In the genomic region with DNA sequence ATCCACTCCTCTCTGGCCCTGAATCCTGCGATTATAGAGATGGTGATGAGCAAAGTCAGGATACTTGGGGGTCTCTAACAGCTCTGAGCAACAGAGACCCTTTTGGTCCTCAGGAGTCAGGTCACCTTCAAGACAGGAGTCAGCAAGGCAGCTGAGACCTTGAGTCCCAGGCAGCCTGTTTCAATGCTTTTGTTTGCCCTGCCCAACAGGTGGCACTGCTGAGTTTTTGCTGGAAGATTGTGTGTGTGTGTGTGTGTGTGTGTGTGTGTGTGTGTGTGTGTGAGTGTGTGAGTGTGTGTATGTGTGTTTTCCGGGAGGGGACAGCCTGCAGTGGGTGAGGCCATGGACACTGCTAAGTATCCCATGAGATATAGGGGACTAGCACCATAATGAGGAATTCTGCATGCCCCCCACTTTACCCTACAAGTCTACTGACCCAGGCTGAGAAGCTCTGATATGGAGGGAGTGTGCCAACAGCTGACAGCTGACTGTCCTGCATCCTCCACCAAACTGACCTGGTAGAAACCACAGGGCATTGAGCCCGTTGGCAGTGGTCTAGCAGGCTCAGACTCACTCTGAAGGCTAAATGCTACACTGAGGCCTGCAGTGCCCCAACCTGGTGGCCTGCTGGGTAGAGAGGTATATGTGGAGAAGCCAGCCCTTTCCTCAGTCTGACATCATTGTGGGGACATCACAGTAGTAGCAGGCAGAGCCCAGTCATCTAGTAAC, we compare ENCODE assay signal across 12 mouse cellular contexts. TPM values are rescaled to one million over a fixed set of nuclear protein-coding genes. Genes with fewer than 3 reads are reported as not detected.
DNase-seq lines count a peak whose midpoint lies in the region; ATAC-seq and TF ChIP-seq lines count a peak whose summit lies in the region.
"Had no signal": no experiment of that assay in that cellular context is flagged by ENCODE, and none has a peak within 500 bp of the region (broad histone marks: within the 10 kb centered on the region; RNA-seq: fewer than 3 reads in every experiment).

No protein-coding gene starts in this region.

- no peak overlapping the region for H3K4me3 ChIP-seq in heart, postnatal 0 days (ENCODE audit: low read depth, low read length)
- no peak overlapping the region for H3K4me3 ChIP-seq in forebrain, embryonic 15.5 days
- H3K4me3 ChIP-seq: heart, embryonic 15.5 days; limb, embryonic 13.5 days had no signal

- 62% methylated on average over 3 of the region's 3 CpGs for WGBS in heart, postnatal 0 days
- 82% methylated on average over 3 of the region's 3 CpGs for WGBS in forebrain, embryonic 15.5 days

- H3K27me3 ChIP-seq in heart, postnatal 0 days (ENCODE audit: control insufficient read depth, insufficient read depth, low read length): no peaks in the 10 kb centered on the region
- no peaks in the 10 kb centered on the region for H3K27me3 ChIP-seq in forebrain, embryonic 15.5 days
- H3K27me3 ChIP-seq: heart, embryonic 15.5 days; limb, embryonic 13.5 days had no signal

- no peak overlapping the region for H3K4me2 ChIP-seq in heart, postnatal 0 days (ENCODE audit: low read depth, low read length)
- no peak overlapping the region for H3K4me2 ChIP-seq in forebrain, embryonic 15.5 days (replicated peaks)
- H3K4me2 ChIP-seq: heart, embryonic 15.5 days; limb, embryonic 13.5 days; midbrain, embryonic 11.5 days had no signal

- TF ChIP-seq EP300 in heart, postnatal 0 days (IDR thresholded peaks at IDR 0.05; ENCODE audit: low read depth): no peak

- H3K27ac ChIP-seq in heart, postnatal 0 days (ENCODE audit: low read depth): no peak overlapping the region
- no peak overlapping the region for H3K27ac ChIP-seq in forebrain, embryonic 15.5 days (replicated peaks)
- H3K27ac ChIP-seq: heart, embryonic 15.5 days; limb, embryonic 13.5 days had no signal

- H3K36me3 ChIP-seq in heart, postnatal 0 days (replicated peaks; ENCODE audit: control insufficient read depth, insufficient read depth, low read length): no peaks in the 10 kb centered on the region
- H3K36me3 ChIP-seq in forebrain, embryonic 15.5 days: no peaks in the 10 kb centered on the region
- H3K36me3 ChIP-seq: heart, embryonic 15.5 days; limb, embryonic 13.5 days had no signal

- TF ChIP-seq CTCF in heart, postnatal 0 days (IDR thresholded peaks at IDR 0.05; ENCODE audit: low read depth): peak; percentile 54

- peaks cover 9% of the 10 kb centered on the region for H3K4me1 ChIP-seq in heart, postnatal 0 days (ENCODE audit: control insufficient read depth, insufficient read depth)
- H3K4me1 ChIP-seq in forebrain, embryonic 15.5 days: peaks cover 17% of the 10 kb centered on the region

- no peak overlapping the region for H3K9ac ChIP-seq in heart, postnatal 0 days (replicated peaks; ENCODE audit: low read depth, low read length)
- no peak overlapping the region for H3K9ac ChIP-seq in forebrain, embryonic 15.5 days (replicated peaks)
- H3K9ac ChIP-seq: heart, embryonic 15.5 days had no signal

- DNase-seq in heart, postnatal 0 days (ENCODE audit: low spot score): no peak
- no peak for DNase-seq in heart, adult 9 months (ENCODE audit: low spot score in 2 of 2)
- DNase-seq in urinary bladder, postnatal 25 days (ENCODE audit: low spot score): peak; percentile 12
- no peak for DNase-seq in urinary bladder, postnatal 14 days (ENCODE audit: low spot score)
- DNase-seq in adrenal gland, postnatal 36 days: peak; percentile 43 to 58
- DNase-seq in frontal cortex, postnatal 10 days (ENCODE audit: low spot score in 2 of 2): no peak
- DNase-seq: thymus, postnatal 25 days had no signal

- no peak for ATAC-seq in heart, postnatal 0 days (ENCODE audit: insufficient read depth, low read depth)
- no peak for ATAC-seq in forebrain, embryonic 15.5 days (replicated peaks)

- no peaks in the 10 kb centered on the region for H3K9me3 ChIP-seq in heart, postnatal 0 days (replicated peaks; ENCODE audit: control insufficient read depth, low read length)
- no peaks in the 10 kb centered on the region for H3K9me3 ChIP-seq in forebrain, embryonic 15.5 days
- H3K9me3 ChIP-seq: heart, embryonic 15.5 days; limb, embryonic 13.5 days had no signal

RNA-seq across cellular contexts. Expression of a gene that starts 24.0 kb away (rescaled TPM):
- 0.39 TPM in 1 of 2 replicates, not detected in the other for total RNA-seq in heart, postnatal 0 days (2014; rRNA removed; ENCODE audit: low replicate concordance)
- polyA plus RNA-seq in heart, postnatal 0 days (2015; fragmentation: Nextera tagmentation; extraction: Ambion mirVana): 0.04 and 0.08 TPM in 2 replicates
- under 1 TPM in 1 of 2 experiments, not detected in 1; 0.36 TPM for total RNA-seq in adrenal gland, postnatal 36 days (2021)
- polyA plus RNA-seq in forebrain, embryonic 15.5 days (2015; fragmentation: Nextera tagmentation; extraction: Ambion mirVana): 0.08 and 0.15 TPM in 2 replicates
- polyA plus RNA-seq: small intestine, adult 2 months had no signal

RNA-seq across cellular contexts. Expression of a gene that starts 42.1 kb away (rescaled TPM):
- total RNA-seq in heart, postnatal 0 days (2014; rRNA removed; ENCODE audit: low replicate concordance): 8.2 and 14.1 TPM in 2 replicates
- 3.9 and 5.7 TPM in 2 replicates for polyA plus RNA-seq in heart, postnatal 0 days (2015; fragmentation: Nextera tagmentation; extraction: Ambion mirVana)
- total RNA-seq in adrenal gland, postnatal 36 days (2021): 10 to 100 TPM; 13.4 to 17.9 TPM
- 15.0 and 15.1 TPM in 2 replicates for polyA plus RNA-seq in forebrain, embryonic 15.5 days (2015; fragmentation: Nextera tagmentation; extraction: Ambion mirVana)

RNA-seq across cellular contexts. Expression of a gene that starts 45.0 kb away (rescaled TPM):
- 2.6 and 2.9 TPM in 2 replicates for total RNA-seq in heart, postnatal 0 days (2014; rRNA removed; ENCODE audit: low replicate concordance)
- 4.2 and 4.3 TPM in 2 replicates for polyA plus RNA-seq in heart, postnatal 0 days (2015; fragmentation: Nextera tagmentation; extraction: Ambion mirVana)
- total RNA-seq in adrenal gland, postnatal 36 days (2021): 1 to 10 TPM; 3.3 to 5.5 TPM
- polyA plus RNA-seq in forebrain, embryonic 15.5 days (2015; fragmentation: Nextera tagmentation; extraction: Ambion mirVana): 11.0 and 14.4 TPM in 2 replicates

Comparison
In these comparisons a context has a peak if more than half of its experiments do, and no peak if none do; other contexts are left out.
1. DNase-seq: peak in urinary bladder, postnatal 25 days (single experiment) and adrenal gland, postnatal 36 days (2 of 2); none in heart, postnatal 0 days (single experiment), heart, adult 9 months (0 of 2), urinary bladder, postnatal 14 days (single experiment) and frontal cortex, postnatal 10 days (0 of 2).